Mouse (Mus musculus) MEL (cell line): ENCODE data around the gene Odaph. TPM values are rescaled to one million over a fixed set of nuclear protein-coding genes. Genes with fewer than 3 reads are reported as not detected.

ENCODE experiments used
- DNase-seq: peaks from one replicate; pipeline ENCODE4 v3.0.0; 2011; ENCODE audit warnings: low read depth, low spot score
- H3K27ac ChIP-seq: 2 replicates; pipeline ENCODE4 v1.5.1; 2012; ENCODE audit warnings: low read depth, mild to moderate bottlenecking, control low read depth, low read length, moderate library complexity; ENCODE audit not compliant: control insufficient read depth
- H3K27me3 ChIP-seq, 2 experiments: fragments of 150-350 bp in 1 of 2; sonication (generic) in 1 of 2; 2 replicates each; pipeline ENCODE4 v1.6.1; 2012; ENCODE audit warnings: low read length in 2 of 2, mild to moderate bottlenecking in 2 of 2, improper control_type of control experiment in 1 of 2, moderate library complexity in 1 of 2; ENCODE audit not compliant: insufficient read depth in 2 of 2, control insufficient read depth in 1 of 2
- H3K36me3 ChIP-seq, 2 experiments: 2 replicates each; pipeline ENCODE4 v1.6.1; 2012 to 2014; ENCODE audit warnings: low read length in 2 of 2, improper control_type of control experiment in 1 of 2, inconsistent platforms in 1 of 2, mild to moderate bottlenecking in 1 of 2; ENCODE audit not compliant: insufficient read depth in 2 of 2, control insufficient read depth in 1 of 2
- H3K4me1 ChIP-seq, 2 experiments: fragments of 150-350 bp in 1 of 2; sonication (generic) in 1 of 2; 2 replicates each; pipeline ENCODE4 v1.6.1; 2012; ENCODE audit warnings: low read length in 2 of 2, improper control_type of control experiment in 1 of 2, mild to moderate bottlenecking in 1 of 2; ENCODE audit not compliant: insufficient read depth in 2 of 2, control insufficient read depth in 1 of 2
- H3K4me3 ChIP-seq, 2 experiments: fragments of 150-350 bp in 1 of 2; sonication (generic) in 1 of 2; 2 replicates each; pipeline ENCODE4 v1.5.1; 2012; ENCODE audit warnings: low read depth in 2 of 2, low read length in 2 of 2, mild to moderate bottlenecking in 2 of 2, moderate library complexity in 2 of 2, control low read depth in 1 of 2, improper control_type of control experiment in 1 of 2; ENCODE audit not compliant: control insufficient read depth in 1 of 2, insufficient read depth in 1 of 2
- H3K79me2 ChIP-seq: 2 replicates; pipeline ENCODE4 v1.6.1; 2012; ENCODE audit warnings: mild to moderate bottlenecking, low read length, moderate library complexity; ENCODE audit not compliant: control insufficient read depth, poor library complexity, insufficient read depth
- H3K9ac ChIP-seq: 2 replicates; pipeline ENCODE4 v1.6.1; 2012; ENCODE audit warnings: low read depth, mild to moderate bottlenecking, control low read depth, low read length, moderate library complexity; ENCODE audit not compliant: control insufficient read depth, poor library complexity, severe bottlenecking
- H3K9me3 ChIP-seq: fragments of 150-350 bp; sonication (generic); replicated peaks from 2 replicates; pipeline ENCODE4 v1.6.1; 2012; ENCODE audit warnings: mild to moderate bottlenecking, low read length, improper control_type of control experiment, moderate library complexity; ENCODE audit not compliant: insufficient read depth
- BHLHE40 ChIP-seq: IDR thresholded peaks from 2 replicates; pipeline ENCODE4 v1.6.1; 2012; ENCODE audit warnings: low read depth, mild to moderate bottlenecking, inconsistent platforms, low read length, improper control_type of control experiment, borderline replicate concordance
- CHD1 ChIP-seq: IDR thresholded peaks from 2 replicates; pipeline ENCODE4 v1.6.1; 2012; ENCODE audit warnings: low read depth, mild to moderate bottlenecking, inconsistent platforms, low read length, improper control_type of control experiment
- CHD2 ChIP-seq: IDR thresholded peaks from 2 replicates; pipeline ENCODE4 v1.6.1; 2011; ENCODE audit warnings: low read length, improper control_type of control experiment
- ELF1 ChIP-seq: IDR thresholded peaks from 2 replicates; pipeline ENCODE4 v1.6.1; 2014; ENCODE audit warnings: low read depth, mild to moderate bottlenecking, inconsistent platforms, low read length, improper control_type of control experiment, moderate library complexity
- EP300 ChIP-seq, 2 experiments: IDR thresholded peaks; 2 replicates each; pipeline ENCODE4 v1.6.1; 2011; ENCODE audit warnings: improper control_type of control experiment in 2 of 2, low read length in 2 of 2, low read depth in 1 of 2, mild to moderate bottlenecking in 1 of 2
- GABPA ChIP-seq: IDR thresholded peaks from 2 replicates; pipeline ENCODE4 v1.6.1; 2012; ENCODE audit warnings: low read depth, mild to moderate bottlenecking, inconsistent platforms, low read length, improper control_type of control experiment, moderate library complexity
- JUND ChIP-seq: IDR thresholded peaks from 2 replicates; pipeline ENCODE4 v1.6.1; 2011; ENCODE audit warnings: low read depth, mild to moderate bottlenecking, improper control_type of control experiment, low read length
- MAFK ChIP-seq: IDR thresholded peaks from 2 replicates; pipeline ENCODE4 v1.6.1; 2011; ENCODE audit warnings: low read depth, mild to moderate bottlenecking, low read length, improper control_type of control experiment, borderline replicate concordance
- MAX ChIP-seq: IDR thresholded peaks from 2 replicates; pipeline ENCODE4 v1.6.1; 2011; ENCODE audit warnings: low read length, improper control_type of control experiment
- MYB ChIP-seq: IDR thresholded peaks from 2 replicates; pipeline ENCODE4 v1.6.1; 2011; ENCODE audit warnings: mild to moderate bottlenecking, low read depth, low read length, improper control_type of control experiment
- MYC ChIP-seq: IDR thresholded peaks from 2 replicates; pipeline ENCODE4 v1.6.1; 2011; ENCODE audit warnings: low read depth, mild to moderate bottlenecking, low read length, improper control_type of control experiment, moderate library complexity
- NELFE ChIP-seq: IDR thresholded peaks from 2 replicates; pipeline ENCODE4 v1.6.1; 2011; ENCODE audit warnings: low read depth, low read length, improper control_type of control experiment
- POLR2AphosphoS5 ChIP-seq: IDR thresholded peaks from 2 replicates; pipeline ENCODE4 v1.6.1; 2012; ENCODE audit warnings: low read depth, borderline replicate concordance, mild to moderate bottlenecking, inconsistent platforms, low read length, moderate library complexity, mixed read lengths
- SMC3 ChIP-seq: IDR thresholded peaks from 2 replicates; pipeline ENCODE4 v1.6.1; 2011; ENCODE audit warnings: low read depth, low read length, improper control_type of control experiment
- TBP ChIP-seq: IDR thresholded peaks from 2 replicates; pipeline ENCODE4 v1.8.0; 2011; ENCODE audit warnings: low read depth, low read length, improper control_type of control experiment
- TCF12 ChIP-seq: IDR thresholded peaks from 2 replicates; pipeline ENCODE4 v1.6.1; 2014; ENCODE audit warnings: low read depth, mild to moderate bottlenecking, inconsistent platforms, low read length, improper control_type of control experiment, moderate library complexity
- USF1 ChIP-seq: IDR thresholded peaks from 2 replicates; pipeline ENCODE4 v1.6.1; 2014; ENCODE audit warnings: low read depth, mild to moderate bottlenecking, inconsistent platforms, low read length, improper control_type of control experiment, moderate library complexity
- ZKSCAN1 ChIP-seq: IDR thresholded peaks from 2 replicates; pipeline ENCODE4 v1.6.1; 2012; ENCODE audit warnings: low read depth, mild to moderate bottlenecking, inconsistent platforms, low read length, improper control_type of control experiment, moderate library complexity
- ZMIZ1 ChIP-seq: IDR thresholded peaks from 2 replicates; pipeline ENCODE4 v1.6.1; 2012; ENCODE audit warnings: low read depth, mild to moderate bottlenecking, inconsistent platforms, low read length, improper control_type of control experiment, moderate library complexity
- polyA plus RNA-seq, 2 experiments: library from polyadenylated mRNA; stranded (reverse) in 1 of 2; unstranded in 1 of 2; fragments of >175 nt in 1 of 2; fragments of >200 nt in 1 of 2; gene quantifications; 2 replicates each; pipeline versions ENCODE4 v1.2.1 to v1.2.4; 2012; ENCODE audit warnings: low replicate concordance in 2 of 2, low read depth in 1 of 2; ENCODE audit not compliant: insufficient read length in 2 of 2, insufficient read depth in 1 of 2, missing spikeins in 1 of 2
- total RNA-seq: library from RNA; depleted of rRNA; stranded (reverse); fragments of 300-350 nt; gene quantifications from 2 replicates; pipeline ENCODE4 v1.2.3, GENCODE M21; 2012

The Odaph gene
- total and polyA plus RNA-seq, 3 experiments = 0.27 to 0.65 TPM; not detected in 1

DNA sequence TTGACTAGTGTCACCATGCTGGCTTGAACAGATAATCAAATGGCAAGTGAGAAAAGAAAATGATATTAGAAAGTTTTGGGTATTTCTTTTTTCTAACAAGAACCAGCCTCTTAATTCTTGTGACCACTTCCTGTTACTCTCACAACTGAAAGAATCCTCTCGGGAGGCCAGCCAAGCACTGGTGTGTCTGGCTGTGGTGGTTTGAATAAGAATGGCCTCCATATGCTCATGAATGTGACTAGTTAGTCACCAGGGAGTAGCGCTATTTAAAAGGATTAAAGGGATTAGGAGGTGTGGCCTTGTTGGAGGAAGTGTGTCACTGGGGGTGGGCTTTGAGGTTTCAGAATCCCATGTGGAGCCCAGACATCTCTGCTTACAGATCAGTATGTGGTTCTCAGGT, 1.6 kb upstream of the Odaph start:
- TF ChIP-seq TBP (no peak), CHD2 (no peak)
- DNase-seq = no peak
- no peak overlapping the region for H3K9ac ChIP-seq
- H3K4me3 ChIP-seq = no peak overlapping the region
- no peaks in the 10 kb centered on the region for H3K36me3 ChIP-seq
- no peaks in the 10 kb centered on the region for H3K9me3 ChIP-seq
- H3K79me2 ChIP-seq = no peaks in the 10 kb centered on the region
- no peaks in the 10 kb centered on the region for H3K27me3 ChIP-seq
- no peak overlapping the region for H3K27ac ChIP-seq
- 0 out of 4 replicates have a peak, but pooled peaks cover 0 to under 1% of the 10 kb centered on the region in 2 experiments for H3K4me1 ChIP-seq

DNA sequence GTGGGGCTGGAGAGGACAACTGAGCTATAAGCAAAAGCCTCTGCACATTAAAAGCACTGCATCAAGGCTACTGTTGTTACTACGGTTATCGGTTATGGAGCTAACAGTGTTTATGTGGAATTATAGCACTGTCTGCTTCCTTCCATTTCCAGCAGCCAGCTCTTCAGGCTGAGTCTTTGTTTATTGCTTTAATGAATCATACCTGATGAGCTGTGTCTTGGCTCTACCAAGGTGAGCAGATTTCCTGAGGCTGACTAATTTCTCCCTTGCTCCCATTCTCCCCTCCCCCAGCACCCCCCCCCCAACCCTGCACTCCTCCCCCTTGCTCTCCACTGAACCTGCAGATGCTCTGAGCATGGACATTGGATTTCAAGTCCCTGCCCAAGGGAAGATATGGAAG, 524 bp downstream of the Odaph start:
- Histone ChIP-seq H3K36me3 (peaks cover 0 to 11% of the 10 kb centered on the region in 2 experiments; a peak in 2 of 4 replicates), H3K79me2 (no peaks in the 10 kb centered on the region), H3K4me1 (peaks cover 2 to 15% of the 10 kb centered on the region in 2 experiments; a peak in 2 of 4 replicates), H3K27ac (no peak overlapping the region), H3K9me3 (no peaks in the 10 kb centered on the region), H3K4me3 (no peak overlapping the region), H3K27me3 (no peaks in the 10 kb centered on the region), H3K9ac (no peak overlapping the region)
- TF ChIP-seq MAFK = no peak
- TF ChIP-seq CHD2 = no peak
- no peak for TF ChIP-seq MAX
- no peak for TF ChIP-seq TCF12
- no peak for TF ChIP-seq CHD1
- no peak for TF ChIP-seq ZMIZ1
- no peak for TF ChIP-seq ELF1
- no peak for TF ChIP-seq BHLHE40
- no peak for TF ChIP-seq POLR2AphosphoS5
- no peak for TF ChIP-seq GABPA
- no peak for TF ChIP-seq MYC
- no peak for TF ChIP-seq JUND
- TF ChIP-seq ZKSCAN1 = no peak
- no peak for TF ChIP-seq NELFE
- TF ChIP-seq EP300 (IDR thresholded peaks at IDR 0.05; ENCODE audit: low read depth in 1 of 2, low read length in 2 of 2) = no peak
- TF ChIP-seq USF1 = no peak
- no peak for TF ChIP-seq SMC3
- no peak for TF ChIP-seq MYB
- no peak for DNase-seq
